Mouse (Mus musculus) right cerebral cortex, postnatal 14 days (tissue): Measurements from ENCODE around the gene Diexf.

Experiments
- DNase-seq: peaks from one replicate; pipeline ENCODE4 v3.0.0; 2022

Gene Diexf

GRCm38 (mm10) chr1:193133726-193134125 lies 3.7 kb upstream of the Diexf start:
- DNase-seq: no peak

DNA sequence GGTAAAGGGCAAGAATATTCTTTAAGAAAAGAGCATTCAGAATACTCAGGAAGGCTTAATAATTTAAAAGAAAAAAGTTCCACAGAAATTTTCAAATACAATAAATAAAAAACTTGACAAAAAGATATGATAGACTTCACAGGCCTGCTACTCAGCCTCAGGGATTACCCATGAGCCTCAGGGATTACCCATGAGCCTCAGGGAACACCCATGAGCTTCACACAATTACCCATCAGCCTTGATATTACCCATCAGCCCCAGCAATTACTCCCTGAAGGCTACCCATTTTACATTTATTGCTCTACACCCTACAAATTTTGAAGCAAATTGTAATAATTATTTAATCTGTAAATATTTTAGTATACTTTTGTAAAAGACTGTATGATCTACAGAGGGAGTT lies 2.3 kb upstream of the Diexf start:
- no peak for DNase-seq

- no peak for DNase-seq
These were observed 1.4 kb upstream of the Diexf start for GRCm38 (mm10) chr1:193131311-193131948.

DNA sequence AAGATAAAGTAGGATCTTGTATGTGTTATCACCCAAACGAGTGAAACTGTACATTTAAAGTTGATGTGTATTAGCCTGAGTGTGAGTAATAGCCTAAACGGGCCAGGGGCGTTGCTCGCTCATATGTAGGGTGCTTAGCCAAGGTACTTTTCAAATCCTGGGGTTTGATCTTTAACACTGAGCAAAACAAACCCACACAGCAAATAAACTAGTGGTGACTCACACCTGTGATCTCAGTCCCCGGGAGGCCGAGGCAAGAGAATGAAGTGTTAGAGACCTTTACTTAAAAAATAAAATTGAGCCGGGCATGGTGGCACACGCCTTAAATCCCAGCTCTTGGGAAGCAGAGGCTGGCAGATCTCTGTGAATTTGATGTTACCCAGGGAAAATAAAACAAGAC lies 767 bp upstream of the Diexf start:
- DNase-seq: no peak

- DNase-seq: no peak
These were observed 369 bp upstream of the Diexf start for GRCm38 (mm10) chr1:193130456-193130825.

GRCm38 (mm10) chr1:193129321-193129720 lies 751 bp downstream of the Diexf start:
- DNase-seq: no peak

- no peak for DNase-seq
These were observed 2.0 kb downstream of the Diexf start for GRCm38 (mm10) chr1:193128055-193128454.

DNA sequence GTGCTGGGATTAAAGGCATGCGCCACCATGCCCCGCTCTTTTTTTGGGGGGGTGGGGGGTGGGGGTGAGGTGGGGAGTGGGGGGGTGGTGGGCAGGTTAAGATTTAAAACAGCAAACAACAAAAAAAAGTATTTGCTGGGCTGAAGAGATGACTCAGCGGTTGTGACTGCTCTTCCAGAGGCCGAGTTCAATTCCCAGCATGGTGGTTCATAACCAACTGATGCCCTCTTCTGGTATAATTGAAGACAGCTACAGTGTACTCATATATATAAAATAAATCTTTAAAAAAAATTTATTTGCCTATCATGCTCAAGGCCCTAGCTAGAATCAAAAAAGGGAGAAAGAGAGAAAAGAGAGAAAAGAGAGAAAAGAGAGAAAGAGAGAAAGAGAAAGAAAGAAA lies 4.2 kb downstream of the Diexf start:
- no peak for DNase-seq

DNA sequence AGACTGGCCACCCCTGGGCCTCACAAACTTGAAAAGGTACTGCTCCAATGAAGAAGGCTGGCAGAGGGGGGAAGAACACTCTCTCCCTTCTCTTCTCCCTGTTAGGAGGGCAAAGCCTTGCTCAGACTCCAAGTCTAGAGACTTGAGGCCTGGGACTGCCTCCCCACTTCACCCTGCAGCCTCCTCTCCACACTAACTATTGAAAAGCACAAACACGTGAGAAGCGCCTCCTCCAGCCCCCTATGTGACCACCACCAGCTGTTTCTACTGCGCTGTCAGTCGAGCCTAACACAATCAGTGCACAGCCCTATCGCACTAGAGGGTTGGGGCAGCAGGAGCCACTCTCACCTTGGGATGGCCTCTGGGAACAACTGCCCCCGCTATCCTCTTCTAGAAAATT lies 6.8 kb downstream of the Diexf start:
- no peak for DNase-seq

DNA sequence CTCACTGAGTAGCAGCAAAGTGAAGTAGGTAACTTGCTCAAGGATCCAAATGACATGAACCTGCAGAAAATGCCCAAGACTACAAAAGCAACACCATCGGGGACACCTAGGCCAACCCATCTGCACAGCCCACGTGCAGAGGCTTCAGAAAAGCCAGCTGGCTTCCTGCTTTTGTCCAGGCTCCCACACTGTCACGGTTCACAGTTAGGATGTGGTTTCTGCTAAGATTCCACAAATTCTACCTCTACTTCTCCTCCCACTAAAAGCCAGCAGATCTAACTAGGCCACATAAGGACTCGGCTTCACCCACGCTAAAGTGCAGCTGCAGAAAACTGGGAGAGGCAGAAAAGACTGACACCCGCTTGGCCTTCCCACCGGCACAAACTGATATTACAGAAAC lies 7.3 kb downstream of the Diexf start:
- no peak for DNase-seq

DNA sequence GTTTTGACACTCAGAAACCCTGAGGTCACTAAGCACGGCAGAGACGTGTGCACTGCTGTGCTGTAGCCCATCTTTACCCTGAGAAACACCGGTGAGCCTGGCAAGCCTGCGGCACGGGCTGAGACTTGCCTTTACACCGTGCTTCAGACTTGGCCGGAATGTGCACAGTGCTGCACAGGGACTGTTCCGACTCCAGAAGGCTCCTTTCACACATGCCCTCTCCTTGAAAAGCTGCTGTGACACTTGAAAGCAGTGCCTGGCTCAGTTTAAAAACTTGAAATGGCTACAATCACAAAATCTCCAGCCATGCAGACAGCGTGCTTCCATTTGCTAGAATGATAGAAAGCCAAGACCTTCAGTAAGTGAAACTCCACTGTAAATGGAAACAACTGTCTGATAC lies 18.0 kb downstream of the Diexf start:
- no peak for DNase-seq

DNA sequence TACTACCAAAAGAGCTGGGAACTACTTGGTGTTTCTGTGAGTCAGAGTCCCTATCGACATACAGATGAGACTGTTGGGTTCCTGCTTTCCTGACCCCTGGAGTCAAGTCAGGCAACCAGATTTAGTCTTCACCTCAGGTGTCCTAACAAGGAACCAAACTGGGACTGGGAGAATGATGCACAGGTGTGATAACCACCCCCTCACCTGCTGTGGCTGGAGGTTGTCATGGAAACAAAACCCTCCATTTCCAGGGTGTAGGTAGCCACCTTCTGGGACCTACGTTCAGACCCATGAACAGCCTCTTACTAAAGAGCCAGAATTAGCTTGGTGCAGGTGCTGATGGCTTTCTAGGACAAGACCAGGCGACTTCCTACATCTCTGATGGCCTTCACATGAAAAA lies 27.1 kb downstream of the Diexf start:
- no peak for DNase-seq

- DNase-seq: no peak
These were observed 27.5 kb downstream of the Diexf start for GRCm38 (mm10) chr1:193102556-193102955.

DNA sequence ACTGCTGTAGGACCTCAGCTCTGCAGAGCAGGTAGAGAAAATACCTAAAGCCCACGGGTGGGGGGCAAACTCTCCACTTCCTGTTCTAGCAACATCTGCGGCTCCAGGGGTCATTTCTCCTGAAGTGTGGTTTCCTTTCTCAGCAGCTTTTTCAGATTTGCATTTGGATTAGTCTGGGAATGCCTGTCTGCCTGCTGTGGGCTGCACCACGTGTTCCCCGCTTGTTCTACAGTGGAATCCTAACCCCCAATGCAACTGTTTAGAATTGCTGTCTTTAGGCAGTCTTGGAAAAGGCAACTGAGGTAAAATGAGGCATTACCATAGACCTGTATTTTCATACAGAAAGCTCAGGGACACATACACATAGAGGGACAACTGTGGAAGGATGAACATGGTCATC lies 28.0 kb downstream of the Diexf start:
- DNase-seq: no peak

DNA sequence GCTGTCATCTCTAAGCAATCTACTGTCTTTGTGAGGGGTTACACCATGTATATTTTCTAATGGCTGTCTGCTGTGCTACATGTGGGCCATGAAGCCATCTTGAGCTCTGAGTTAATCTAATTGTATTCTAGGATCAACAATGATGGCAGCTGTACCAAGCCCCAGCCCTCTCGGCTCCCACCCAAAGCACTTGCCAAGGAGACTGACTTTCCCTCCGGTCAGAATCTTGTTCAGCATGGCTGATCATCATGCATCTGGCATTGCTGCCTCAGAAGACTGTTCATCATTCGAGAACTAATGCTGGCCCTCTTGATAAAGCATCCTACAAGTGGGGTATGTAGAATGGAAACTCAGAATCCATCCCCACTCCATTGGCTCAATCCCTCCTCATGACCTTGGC lies 31.1 kb downstream of the Diexf start:
- no peak for DNase-seq

DNA sequence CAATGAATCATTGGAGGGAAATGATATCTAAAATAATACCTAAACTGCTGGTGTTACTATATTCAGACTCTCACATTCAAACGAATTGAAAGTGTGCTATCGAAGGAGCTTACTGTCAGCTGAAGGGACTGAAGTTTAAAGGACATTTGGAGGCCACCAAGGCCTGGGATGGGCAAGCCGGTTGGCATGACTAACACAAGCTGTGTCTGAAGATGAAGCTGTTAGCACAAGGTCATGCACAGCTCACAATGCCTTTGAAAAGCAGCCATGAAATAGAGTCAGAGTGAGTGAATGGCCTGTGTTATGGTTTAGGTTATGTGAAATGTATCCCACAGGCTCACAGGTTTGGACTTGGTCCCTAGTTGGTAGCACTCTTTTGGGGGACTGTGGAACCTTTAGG lies 36.5 kb downstream of the Diexf start:
- no peak for DNase-seq

DNA sequence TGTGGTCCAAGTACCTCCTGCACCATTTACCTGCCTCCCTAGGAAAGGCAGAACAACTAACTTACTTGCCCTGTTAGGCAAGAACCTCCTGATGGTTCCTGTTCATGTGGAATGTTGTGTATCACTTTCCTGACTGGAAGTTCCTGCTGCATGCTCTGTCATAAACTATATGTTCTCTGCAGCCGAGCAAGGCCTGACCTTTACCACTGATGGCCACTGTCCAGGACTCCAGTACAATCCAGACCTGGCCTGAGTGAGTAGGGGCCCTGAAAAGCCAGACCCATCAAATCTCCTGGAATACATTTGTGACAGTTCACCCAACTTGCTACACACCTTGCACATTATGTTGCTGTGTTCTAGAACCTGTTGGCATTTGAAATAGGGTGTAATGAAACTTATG lies 37.3 kb downstream of the Diexf start:
- no peak for DNase-seq

- DNase-seq: no peak
These were observed 39.2 kb downstream of the Diexf start for GRCm38 (mm10) chr1:193090894-193091293.

DNA sequence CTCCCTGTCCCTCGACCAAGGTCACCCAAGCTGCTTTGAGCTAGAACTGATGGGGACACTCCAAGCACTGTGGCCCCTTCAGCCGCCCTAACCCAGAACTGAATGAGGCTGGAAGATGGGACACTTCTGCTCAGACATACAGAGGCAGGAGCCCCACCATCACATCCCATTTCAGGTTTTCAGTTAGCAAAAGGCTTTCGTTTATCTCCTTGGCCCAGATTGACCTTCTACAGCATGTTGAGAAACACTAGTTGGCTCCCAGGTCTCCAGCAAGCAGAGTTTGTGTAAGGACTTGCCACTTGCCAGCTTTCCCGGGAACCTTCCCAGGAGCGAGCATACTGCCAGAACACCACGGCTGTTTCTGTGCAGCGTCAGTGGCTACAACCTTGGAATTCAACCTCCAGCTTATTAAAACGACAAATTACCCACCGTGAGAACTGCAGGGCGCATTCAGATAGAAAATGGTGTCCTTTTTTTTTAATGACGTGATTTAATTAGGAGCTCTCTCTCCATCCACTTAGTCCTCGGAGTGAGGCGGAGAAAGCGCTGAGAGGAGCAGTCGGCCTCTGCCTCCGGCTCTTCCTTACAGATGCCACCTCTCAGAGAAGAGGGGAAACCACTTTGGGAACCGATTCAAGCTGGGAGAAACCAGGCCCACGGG lies 39.7 kb downstream of the Diexf start:
- peak; percentile 50 for DNase-seq

- DNase-seq: no peak
These were observed 40.4 kb downstream of the Diexf start for GRCm38 (mm10) chr1:193089683-193090082.

DNA sequence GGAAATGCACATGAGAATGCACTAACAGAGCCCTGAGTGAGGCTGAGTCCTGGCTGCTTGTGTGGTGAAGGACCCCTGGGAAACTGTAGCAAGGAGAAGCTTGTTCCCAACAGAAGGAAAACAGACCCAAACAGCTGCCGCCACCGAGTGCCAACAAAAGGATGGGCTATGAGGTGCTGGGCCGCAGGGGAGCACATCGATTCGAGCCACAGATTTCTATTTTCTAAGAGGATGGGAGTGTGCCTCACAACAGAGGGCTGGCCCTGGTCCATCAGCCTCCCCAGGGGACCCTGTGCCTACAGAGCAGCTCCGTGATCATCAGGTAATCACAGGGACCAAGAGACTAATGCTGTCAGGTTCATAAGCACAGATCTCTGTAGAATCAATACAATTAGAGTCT lies 40.9 kb downstream of the Diexf start:
- DNase-seq: no peak

GRCm38 (mm10) chr1:193086842-193087476 lies 43.1 kb downstream of the Diexf start:
- DNase-seq: no peak

DNA sequence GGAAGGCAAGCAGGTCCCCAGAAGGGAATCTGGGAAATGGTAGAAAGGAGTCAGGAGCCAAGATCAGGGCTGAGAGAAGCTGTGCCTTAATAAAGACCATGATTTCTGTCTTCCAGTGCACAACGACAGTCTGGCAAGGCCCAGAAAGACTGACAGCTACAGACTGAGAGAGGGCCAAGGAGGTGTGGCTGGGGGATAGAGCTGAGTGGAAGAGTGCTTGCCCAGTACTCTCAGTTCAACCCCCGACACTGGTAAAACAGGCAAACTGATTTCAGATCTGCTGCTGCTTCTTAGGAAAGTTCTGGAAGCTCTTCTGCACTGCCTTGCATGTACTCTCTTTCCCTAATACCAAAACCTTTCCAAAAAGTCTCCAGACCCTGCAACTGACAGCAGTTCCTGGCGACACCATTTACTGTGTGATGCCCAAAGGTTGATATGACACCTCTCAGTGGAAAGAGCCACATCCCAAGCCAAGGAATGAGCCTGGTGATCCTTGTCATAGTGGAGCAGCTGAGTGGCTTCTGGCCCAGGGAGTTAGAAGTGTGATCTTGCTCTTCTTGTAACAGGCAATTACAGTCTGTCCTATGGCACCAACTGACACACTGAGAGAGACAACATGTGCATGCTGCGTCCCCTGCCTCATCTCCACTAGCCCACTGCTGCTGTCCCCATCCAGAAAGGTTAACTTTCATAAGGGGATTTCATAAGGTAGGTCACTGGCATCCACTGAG lies 43.8 kb downstream of the Diexf start:
- DNase-seq: no peak

DNA sequence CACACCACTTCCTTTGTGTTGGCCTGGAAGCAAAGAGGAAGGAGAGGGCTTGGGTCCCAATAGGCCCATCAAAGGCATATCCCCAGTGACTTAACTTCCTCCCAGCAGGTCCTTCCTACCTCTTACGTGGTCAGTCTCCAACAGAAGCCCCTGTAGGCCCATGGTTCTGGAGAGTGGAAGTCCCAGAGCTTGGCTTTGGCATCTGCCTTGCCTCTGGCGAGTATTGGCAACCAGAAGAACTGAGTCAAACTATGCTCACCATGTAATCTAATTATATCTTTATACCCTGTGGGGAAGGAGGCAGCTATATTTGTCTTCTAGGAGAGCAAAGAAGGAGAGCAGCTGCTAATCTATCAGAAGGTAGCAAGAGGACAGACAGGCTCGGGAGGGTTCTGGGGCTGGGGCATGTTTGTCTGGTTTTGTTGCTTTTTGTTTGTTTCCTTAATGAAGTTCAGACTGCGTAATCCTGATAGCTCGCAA lies 44.5 kb downstream of the Diexf start:
- DNase-seq: no peak
